Mouse (Mus musculus): Measurements from ENCODE around the gene Lrrc25. TPM values are rescaled to one million over a fixed set of nuclear protein-coding genes. Genes with fewer than 3 reads are reported as not detected.

Gene Lrrc25
- total RNA-seq (2023): 5.1 to 10.7 TPM (median 6.9 TPM) in 4 replicates

GRCm38 (mm10) chr8:70615894-70616293 lies at the start of gene Lrrc25:
Lrrc25 (plus strand) TSS chr8:70616155.

DNA sequence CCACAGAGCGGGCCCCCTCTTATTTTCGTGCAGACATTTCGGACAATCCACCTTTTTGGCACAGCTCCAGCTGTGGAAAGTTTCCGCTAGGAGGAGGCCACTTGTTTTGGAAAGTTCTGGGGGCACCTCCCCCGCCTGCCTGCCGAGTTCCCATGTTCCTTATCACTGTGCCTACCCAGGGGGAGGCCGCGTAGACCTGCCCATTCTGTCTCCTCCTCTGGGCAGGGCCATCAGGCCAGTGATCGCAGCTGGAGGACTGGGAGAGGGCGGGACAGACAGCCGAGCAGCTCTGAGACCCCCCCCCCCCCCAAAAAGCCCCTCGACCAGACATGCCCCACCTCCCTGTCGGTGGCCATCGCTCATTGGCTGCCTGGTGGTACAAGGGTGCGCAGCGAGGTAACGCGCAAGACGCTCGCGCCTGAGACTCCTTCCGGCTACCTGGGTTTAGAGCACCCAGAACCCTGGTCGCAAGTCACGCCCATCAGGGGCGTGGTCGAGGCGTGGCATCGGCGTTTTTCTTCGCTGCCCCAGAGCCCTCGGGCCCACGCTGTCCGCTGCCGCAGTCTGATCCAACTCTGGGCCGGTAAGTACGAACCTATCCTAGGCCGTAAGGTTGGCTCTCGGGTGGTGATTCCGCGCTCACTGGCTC lies 21.9 kb upstream of the Lrrc25 start, which contains the start of gene Isyna1:
TSS of gene Isyna1 (plus strand) at position 413 of the 649 bp plus-strand sequence.

DNA sequence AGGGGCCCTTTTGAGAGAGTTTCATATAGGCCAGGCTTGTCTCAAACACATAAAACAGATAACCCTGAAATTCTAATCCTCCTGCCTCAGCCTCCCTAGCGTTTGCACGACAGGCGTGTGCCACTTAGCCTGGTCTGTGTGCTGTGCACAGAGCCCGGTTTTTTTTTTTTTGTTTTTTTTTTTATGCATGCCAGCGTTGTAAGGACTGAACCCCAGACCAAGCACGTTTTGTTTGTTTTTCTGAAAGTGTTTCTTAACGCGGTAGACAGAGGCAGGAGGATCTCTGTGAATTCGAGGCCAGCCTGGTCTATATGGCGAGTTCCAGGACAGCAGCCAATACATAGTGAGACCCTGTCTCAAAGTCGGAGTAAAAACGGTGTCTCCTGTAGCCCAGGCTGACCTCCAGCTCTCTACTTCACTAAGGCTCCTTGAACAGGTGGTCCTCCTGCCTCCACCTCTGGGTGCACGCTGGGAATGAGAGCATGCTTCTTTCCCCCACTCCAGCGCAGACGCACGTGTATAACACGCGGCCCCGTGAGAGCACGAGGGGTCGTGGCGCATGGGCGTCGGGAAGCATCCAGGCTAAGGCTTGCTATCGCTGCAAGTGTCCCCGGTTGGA lies 7.1 kb upstream of the Lrrc25 start, which contains the start of gene Ssbp4:
TSS of gene Ssbp4 (minus strand) at position 124 of the 619 bp plus-strand sequence.

DNA sequence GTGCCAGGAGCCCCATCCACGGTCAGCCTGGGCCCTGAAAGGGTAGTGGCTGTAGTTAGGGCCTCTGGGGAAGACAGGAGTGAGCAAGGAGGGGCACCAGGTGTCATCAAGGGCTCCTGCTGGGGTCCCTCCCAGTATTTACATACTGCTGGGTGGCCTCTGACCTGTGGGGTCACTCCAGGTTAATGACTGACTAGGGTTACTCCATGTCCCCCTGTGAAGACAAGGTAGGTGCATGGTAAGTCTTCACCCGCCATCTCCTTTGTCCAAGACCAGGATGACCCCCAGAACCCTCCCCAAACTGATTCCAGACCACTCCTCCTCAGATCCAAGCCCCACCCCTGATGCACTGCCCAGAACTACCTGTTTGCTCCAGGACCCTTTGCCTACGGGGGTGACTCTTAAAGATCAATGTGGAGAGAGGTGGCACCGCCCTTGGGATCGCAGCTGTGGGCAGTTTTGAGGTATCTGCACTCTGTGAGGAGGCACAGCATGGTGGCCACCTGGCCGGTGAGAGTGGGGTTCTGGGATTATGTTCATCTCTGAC lies 16.5 kb downstream of the Lrrc25 start, which contains the start of gene Gdf15:
TSS of gene Gdf15 (minus strand) at position 111 of the 547 bp plus-strand sequence.

GRCm38 (mm10) chr8:70660273-70660725 lies 44.3 kb downstream of the Lrrc25 start, which contains the start of gene Pgpep1:
Pgpep1 (minus strand) TSS chr8:70660388.

Other genes starting within 250 kb of the Lrrc25 start
- gene Comp, start 242.6 kb upstream of the Lrrc25 start, total RNA-seq (2023): 0.48 TPM in 1 of 4 replicates, not detected in the others
- gene Crtc1, start 176.6 kb upstream of the Lrrc25 start, total RNA-seq (2023): 16.1 to 28.0 TPM (median 24.1 TPM) in 4 replicates
- gene Klhl26, start 139.2 kb upstream of the Lrrc25 start, total RNA-seq (2023): 8.4 to 10.1 TPM (median 8.6 TPM) in 4 replicates
- gene Tmem59l, start 128.8 kb upstream of the Lrrc25 start, total RNA-seq (2023): not detected in 4 replicates
- gene Crlf1, start 123.0 kb upstream of the Lrrc25 start, total RNA-seq (2023): 1.2 to 2.5 TPM (median 2.0 TPM) in 3 of 4 replicates, not detected in the other
- gene Rex1bd, start 109.4 kb upstream of the Lrrc25 start, total RNA-seq (2023): 33.3 to 46.0 TPM (median 38.6 TPM) in 4 replicates
- gene Uba52, start 105.4 kb upstream of the Lrrc25 start, total RNA-seq (2023): 2,835 to 2,861 TPM (median 2,853 TPM) in 4 replicates
- 231 to 253 TPM (median 245 TPM) in 4 replicates for gene Fkbp8, start 88.4 kb upstream of the Lrrc25 start, total RNA-seq (2023)
- 53.7 to 70.3 TPM (median 60.4 TPM) in 4 replicates for gene Kxd1, start 88.2 kb upstream of the Lrrc25 start, total RNA-seq (2023)
- gene Ell, start 76.7 kb upstream of the Lrrc25 start, total RNA-seq (2023): 26.1 to 31.6 TPM (median 29.4 TPM) in 4 replicates
- gene Isyna1, start 21.8 kb upstream of the Lrrc25 start, total RNA-seq (2023): 101 to 107 TPM (median 103 TPM) in 4 replicates
- gene Ssbp4, start 7.3 kb upstream of the Lrrc25 start, total RNA-seq (2023): 64.4 to 94.1 TPM (median 74.8 TPM) in 4 replicates
- gene Gdf15, start 16.3 kb downstream of the Lrrc25 start, total RNA-seq (2023): not detected in 4 replicates
- 11.2 to 14.7 TPM (median 12.6 TPM) in 4 replicates for gene Pgpep1, start 44.2 kb downstream of the Lrrc25 start, total RNA-seq (2023)
- gene Lsm4, start 57.1 kb downstream of the Lrrc25 start, total RNA-seq (2023): 121 to 135 TPM (median 129 TPM) in 4 replicates
- 2,399 to 2,837 TPM (median 2,594 TPM) in 4 replicates for gene Jund, start 82.8 kb downstream of the Lrrc25 start, total RNA-seq (2023)
- gene Iqcn, start 87.3 kb downstream of the Lrrc25 start, total RNA-seq (2023): 49.7 to 55.4 TPM (median 53.1 TPM) in 4 replicates
- gene Gm3336, start 102.4 kb downstream of the Lrrc25 start, total RNA-seq (2023): 0.69 to 1.2 TPM in 2 of 4 replicates, not detected in the others
- 1.8 to 3.5 TPM (median 2.8 TPM) in 4 replicates for gene Pde4c, start 107.6 kb downstream of the Lrrc25 start, total RNA-seq (2023)
- gene Rab3a, start 138.5 kb downstream of the Lrrc25 start, total RNA-seq (2023): 8.0 to 10.4 TPM (median 9.2 TPM) in 4 replicates
- gene Mpv17l2, start 144.8 kb downstream of the Lrrc25 start, total RNA-seq (2023): 24.6 to 27.8 TPM (median 26.5 TPM) in 4 replicates
- gene Pik3r2, start 160.6 kb downstream of the Lrrc25 start, total RNA-seq (2023): 23.5 to 27.1 TPM (median 25.3 TPM) in 4 replicates
- 209 to 221 TPM (median 216 TPM) in 4 replicates for gene Mast3, start 188.9 kb downstream of the Lrrc25 start, total RNA-seq (2023)
- 0.92 to 2.6 TPM (median 1.1 TPM) in 4 replicates for gene Il12rb1, start 192.3 kb downstream of the Lrrc25 start, total RNA-seq (2023)
- 21.4 to 33.4 TPM (median 25.9 TPM) in 4 replicates for gene Arrdc2, start 223.6 kb downstream of the Lrrc25 start, total RNA-seq (2023)
- not detected in 4 replicates for gene Kcnn1, start 247.1 kb downstream of the Lrrc25 start, total RNA-seq (2023)

Data from B cell, adult 62 days (primary cell).